Mouse (Mus musculus): ENCODE data around the gene Lrrc29.

DNA sequence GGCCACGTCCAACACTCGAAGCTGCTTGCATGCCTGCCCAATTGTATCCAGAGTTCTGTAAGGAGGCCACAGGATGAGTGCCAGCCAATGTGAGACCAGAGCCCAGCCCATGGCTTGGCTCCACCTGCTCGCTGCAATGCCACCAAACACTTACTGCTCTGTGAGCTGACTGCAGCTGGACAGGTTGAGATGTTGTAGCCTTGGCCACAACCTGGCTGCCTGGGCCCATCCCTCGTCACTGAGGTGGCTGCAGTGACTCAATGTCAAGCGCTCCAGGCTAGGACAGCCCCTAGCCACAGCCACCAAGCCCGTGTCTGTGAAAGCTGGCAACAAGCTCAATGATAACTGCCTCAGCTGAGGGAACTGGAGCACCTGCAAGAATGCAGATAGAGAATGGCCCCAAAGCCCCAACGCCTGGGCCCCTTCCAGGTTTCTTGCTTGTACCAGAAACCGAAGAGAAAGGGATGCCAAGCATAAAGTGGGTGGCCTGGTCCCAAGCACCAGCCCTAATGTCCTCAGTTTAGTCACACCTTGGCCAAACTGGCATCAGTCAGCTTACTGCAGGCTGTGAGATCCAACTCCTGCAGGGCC is 13.1 kb downstream of the Lrrc29 start:
- TF ChIP-seq CTCF (IDR thresholded peaks at IDR 0.05; ENCODE audit: low read depth): no peak
- TF ChIP-seq EP300 (optimal IDR thresholded peaks at IDR 0.05): no peak
